Mouse (Mus musculus) heart, postnatal 0 days (tissue): Measurements from ENCODE around the gene Itga1. TPM values are rescaled to one million over a fixed set of nuclear protein-coding genes. Genes with fewer than 3 reads are reported as not detected.

Source experiments
- ATAC-seq: fragments of 200-750 bp; cut with Nextera tagmentation; 2 replicates; pipeline ENCODE4 v1.8.0; 2017; ENCODE audit warnings: low read depth, moderate number of reproducible peaks, moderate library complexity; ENCODE audit not compliant: insufficient read depth
- DNase-seq: peaks from one replicate; pipeline ENCODE4 v3.0.0-alpha.2; 2016; ENCODE audit warnings: low spot score
- H3K27ac ChIP-seq: fragments of 300-500 bp; sonication (generic); 2 replicates; pipeline ENCODE4 v1.5.1; 2014; ENCODE audit warnings: low read depth, mild to moderate bottlenecking
- H3K27me3 ChIP-seq: fragments of 300-500 bp; sonication (generic); 2 replicates; pipeline ENCODE4 v1.6.1; 2014; ENCODE audit warnings: low read length, mixed read lengths; ENCODE audit not compliant: control insufficient read depth, insufficient read depth
- H3K36me3 ChIP-seq: fragments of 300-500 bp; sonication (generic); replicated peaks from 2 replicates; pipeline ENCODE4 v1.6.1; 2014; ENCODE audit warnings: low read length, mixed read lengths; ENCODE audit not compliant: control insufficient read depth, insufficient read depth
- H3K4me1 ChIP-seq: fragments of 300-500 bp; sonication (generic); 2 replicates; pipeline ENCODE4 v1.6.1; 2014; ENCODE audit warnings: antibody characterized with exemption; ENCODE audit not compliant: control insufficient read depth, insufficient read depth
- H3K4me2 ChIP-seq: fragments of 300-500 bp; sonication (generic); 2 replicates; pipeline ENCODE4 v1.6.1; 2014; ENCODE audit warnings: low read depth, mild to moderate bottlenecking, low read length, moderate library complexity
- H3K4me3 ChIP-seq: fragments of 300-500 bp; sonication (generic); 2 replicates; pipeline ENCODE4 v1.5.1; 2014; ENCODE audit warnings: low read depth, low read length
- H3K9ac ChIP-seq: fragments of 300-500 bp; sonication (generic); replicated peaks from 2 replicates; pipeline ENCODE4 v1.6.1; 2014; ENCODE audit warnings: low read depth, low read length, mixed read lengths
- H3K9me3 ChIP-seq: fragments of 300-500 bp; sonication (generic); replicated peaks from 2 replicates; pipeline ENCODE4 v1.6.1; 2016; ENCODE audit warnings: low read length; ENCODE audit not compliant: control insufficient read depth
- CTCF ChIP-seq: IDR thresholded peaks from 2 replicates; pipeline ENCODE4 v1.5.1; 2016; ENCODE audit warnings: antibody characterized with exemption, control low read depth, low read depth
- EP300 ChIP-seq: IDR thresholded peaks from 2 replicates; pipeline ENCODE4 v1.6.1; 2016; ENCODE audit warnings: antibody characterized with exemption, low read depth
- WGBS: fragments of 180-500 bp; shearing (Covaris S2); extraction: QIAGEN DNeasy Blood & Tissue Kit; methylation state at CpG from one replicate; pipeline ENCODE4 v1.1.7; 2014; 5-methylcytosine and 5-hydroxymethylcytosine counted together
- polyA plus RNA-seq: library from polyadenylated mRNA; unstranded; fragments of >200 nt; fragmentation: Nextera tagmentation; extraction: Ambion mirVana; gene quantifications from 2 replicates; pipeline ENCODE4 v1.2.1, GENCODE M21; 2015
- total RNA-seq: library from RNA; depleted of rRNA; stranded (reverse); fragments of >200 nt; gene quantifications from 2 replicates; pipeline ENCODE4 v1.2.3, GENCODE M21; 2014; ENCODE audit warnings: low replicate concordance

The Itga1 gene
- total and polyA plus RNA-seq, 2 experiments from 2014 or later: 16.7 to 41.5 TPM

DNA sequence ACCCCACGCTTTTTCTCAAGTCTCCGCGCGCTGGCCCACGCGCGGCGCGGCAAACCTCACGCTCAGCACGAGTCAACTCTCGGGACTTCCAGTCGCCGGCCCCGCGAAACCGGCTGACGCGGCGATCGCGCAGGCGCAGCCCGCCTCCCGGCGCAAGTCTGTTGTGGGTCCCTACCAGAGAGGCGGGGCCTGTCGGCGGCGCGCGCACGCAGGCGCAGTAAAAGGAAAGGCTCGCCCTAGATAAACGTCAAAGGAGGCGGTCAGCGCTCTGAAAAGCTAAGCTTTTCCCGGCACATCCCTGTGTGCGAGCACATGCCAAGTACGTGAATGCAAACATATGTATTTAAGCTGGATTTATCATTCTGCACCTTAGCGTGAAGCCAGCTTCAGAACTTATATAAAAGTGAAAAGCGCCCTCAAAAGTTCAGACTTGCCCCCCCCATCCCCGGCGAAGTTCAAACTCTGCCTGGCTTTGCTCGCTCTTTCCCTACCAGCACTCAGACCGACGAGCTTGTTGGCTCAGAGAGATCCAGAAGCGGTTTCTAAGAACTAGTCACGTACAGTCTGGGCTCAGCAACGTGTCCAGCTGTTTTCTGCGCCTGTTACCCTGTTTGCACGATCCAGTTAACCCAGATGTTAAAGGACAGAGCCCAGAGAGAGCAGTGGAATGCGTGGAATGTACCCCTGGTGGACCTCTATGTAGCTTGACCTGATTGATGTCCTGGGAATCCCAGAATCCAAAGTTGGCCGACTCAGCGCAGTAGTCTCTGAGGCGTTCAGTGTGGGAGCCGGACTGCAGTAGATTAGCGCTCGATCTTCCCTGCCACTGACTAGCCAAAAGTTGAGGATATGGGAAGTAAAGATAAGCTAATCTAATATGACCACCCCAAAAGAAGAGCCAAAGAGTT lies 11.4 kb downstream of the Itga1 start, which contains the start of gene Pelo:
TSS of gene Pelo (minus strand) at position 118 of the 908 bp plus-strand sequence.
- Histone ChIP-seq H3K4me2 (peak within 1 kb of the TSS; percentile 92), H3K4me3 (peak within 1 kb of the TSS; percentile 67), H3K36me3 (peaks cover 13% of the 10 kb centered on the region), H3K9me3 (no peaks in the 10 kb centered on the region), H3K27me3 (no peaks in the 10 kb centered on the region), H3K9ac (peak within 1 kb of the TSS; percentile 73), H3K27ac (peak within 1 kb of the TSS; percentile 93), H3K4me1 (peaks cover 45% of the 10 kb centered on the region)
- DNase-seq (peak; percentile 95), ATAC-seq (peak; percentile 93)
- under 1% methylated on average over 60 of the region's 60 CpGs for WGBS
- 0 out of 2 replicates have a peak, but pooled peaks have one; percentile 61 for TF ChIP-seq EP300
- TF ChIP-seq CTCF: no peak

DNA sequence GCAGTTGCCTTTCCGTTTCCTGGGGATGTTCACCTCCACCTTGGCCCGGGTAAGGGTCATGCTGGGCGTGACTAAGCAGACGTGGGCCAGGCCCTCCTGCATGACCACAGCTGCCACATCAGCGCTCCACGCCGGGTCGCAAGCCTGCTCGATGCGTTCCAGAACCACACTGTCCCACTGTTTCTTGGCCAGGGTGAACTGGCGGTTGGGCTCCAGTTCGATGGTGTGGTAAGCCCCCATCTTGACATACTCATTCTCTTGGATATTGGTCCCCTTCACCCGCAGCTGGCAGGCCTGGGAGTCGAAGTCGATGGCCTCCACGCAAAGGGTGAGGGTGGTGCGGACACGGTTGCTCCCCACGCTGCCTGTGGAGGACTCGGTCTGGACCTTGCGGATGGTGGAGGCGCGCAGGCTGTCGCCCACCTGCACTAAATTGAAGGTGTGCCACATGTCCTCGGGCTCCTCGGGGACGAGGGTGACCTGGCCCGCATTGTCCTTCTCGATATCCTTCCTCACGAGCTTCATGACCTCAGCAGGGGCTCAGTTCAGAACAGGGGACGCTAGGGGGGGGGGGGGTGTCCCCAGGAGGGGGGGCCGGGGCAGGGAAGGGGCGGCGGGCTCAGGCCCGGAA lies 12.3 kb downstream of the Itga1 start:
- peak overlapping the region; percentile 93 for H3K27ac ChIP-seq
- no peaks in the 10 kb centered on the region for H3K9me3 ChIP-seq
- no peak for TF ChIP-seq CTCF
- no peak for TF ChIP-seq EP300
- H3K9ac ChIP-seq: peak overlapping the region; percentile 73
- peaks cover 41% of the 10 kb centered on the region for H3K4me1 ChIP-seq
- DNase-seq (peak; percentile 30), ATAC-seq (peak; percentile 22)
- peak overlapping the region; percentile 67 for H3K4me3 ChIP-seq
- H3K4me2 ChIP-seq: peak overlapping the region; percentile 92
- WGBS: 1% methylated on average over 35 of the region's 35 CpGs
- H3K27me3 ChIP-seq: no peaks in the 10 kb centered on the region
- peaks cover 13% of the 10 kb centered on the region for H3K36me3 ChIP-seq

- Histone ChIP-seq H3K4me3 (peak overlapping the region; percentile 67), H3K27ac (peak overlapping the region; percentile 93), H3K36me3 (peaks cover 13% of the 10 kb centered on the region), H3K27me3 (no peaks in the 10 kb centered on the region), H3K4me1 (peaks cover 36% of the 10 kb centered on the region), H3K9ac (peak overlapping the region; percentile 73), H3K9me3 (no peaks in the 10 kb centered on the region), H3K4me2 (peak overlapping the region; percentile 92)
- no peak for ATAC-seq
- TF ChIP-seq EP300 (no peak), CTCF (no peak)
- WGBS: 27% methylated on average over 11 of the region's 11 CpGs
- DNase-seq: no peak
Measured at GRCm38 (mm10) chr13:115089020-115089394, 12.8 kb downstream of the Itga1 start.

- TF ChIP-seq CTCF: no peak
- no peak for TF ChIP-seq EP300
- no peak overlapping the region for H3K9ac ChIP-seq
- no peak overlapping the region for H3K4me3 ChIP-seq
- H3K36me3 ChIP-seq: peaks cover 25% of the 10 kb centered on the region
- WGBS: 70% methylated on average over 6 of the region's 6 CpGs
- no peak for ATAC-seq
- DNase-seq: no peak
- no peak overlapping the region for H3K27ac ChIP-seq
- H3K9me3 ChIP-seq: no peaks in the 10 kb centered on the region
- H3K4me1 ChIP-seq: peaks cover 23% of the 10 kb centered on the region
- no peak overlapping the region for H3K4me2 ChIP-seq
- H3K27me3 ChIP-seq: no peaks in the 10 kb centered on the region
Measured at GRCm38 (mm10) chr13:115085974-115086373, 15.8 kb downstream of the Itga1 start.

DNA sequence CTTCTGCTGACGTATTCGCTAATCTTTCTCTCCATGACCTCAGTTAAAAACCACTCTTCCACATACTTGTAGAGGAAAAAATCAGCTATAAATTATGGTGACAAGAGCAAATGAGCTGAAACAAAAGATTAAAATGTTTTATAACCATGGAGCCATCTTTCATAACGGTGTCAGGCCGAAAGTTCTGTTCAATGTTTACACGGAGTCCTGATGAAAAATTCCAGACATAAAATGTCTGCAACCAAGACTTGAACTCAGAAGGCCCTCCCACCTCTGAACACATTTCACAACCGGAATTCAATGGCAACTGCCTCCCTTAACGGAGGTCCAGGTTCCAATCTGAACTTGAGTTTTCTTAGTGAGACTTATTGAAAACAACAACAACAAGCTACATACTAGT lies 19.4 kb downstream of the Itga1 start:
- Histone ChIP-seq H3K9me3 (no peaks in the 10 kb centered on the region), H3K4me1 (peaks cover 13% of the 10 kb centered on the region), H3K4me2 (no peak overlapping the region), H3K27ac (no peak overlapping the region), H3K36me3 (peaks cover 15% of the 10 kb centered on the region; the same call in 1 of the 2 replicates), H3K27me3 (no peaks in the 10 kb centered on the region), H3K4me3 (no peak overlapping the region), H3K9ac (no peak overlapping the region)
- ATAC-seq (no peak), DNase-seq (no peak)
- 75% methylated on average over 7 of the region's 7 CpGs for WGBS
- TF ChIP-seq CTCF (no peak), EP300 (no peak)
